Mouse (Mus musculus): ENCODE data around the gene Kcnn4.

GRCm38 (mm10) chr7:24379934-24380333 is 9.9 kb downstream of the Kcnn4 start:
- no peak for TF ChIP-seq CTCF (IDR thresholded peaks at IDR 0.05; ENCODE audit: control insufficient read depth, insufficient read depth, low read length)
- TF ChIP-seq POLR2A (IDR thresholded peaks at IDR 0.05; ENCODE audit: borderline replicate concordance, control insufficient read depth, low read depth, low read length) = no peak

Data from bone marrow, adult 2 months (tissue).